Mouse (Mus musculus): Measurements from ENCODE around the gene Gm30083.
A peak's percentile ranks its signal among the peaks of the same experiment; 100 is the strongest.

Gene Gm30083

GRCm38 (mm10) chr14:34015063-34015462 lies at the start of gene Gm30083:
Gene Gm30083, minus strand, starts transcription at chr14:34015182.
- no peak for DNase-seq

GRCm38 (mm10) chr14:34052516-34052915 lies 37.5 kb upstream of the Gm30083 start, which contains the start of gene Antxrl:
Gene Antxrl, plus strand, starts transcription at chr14:34052707.
- DNase-seq = no peak

DNA sequence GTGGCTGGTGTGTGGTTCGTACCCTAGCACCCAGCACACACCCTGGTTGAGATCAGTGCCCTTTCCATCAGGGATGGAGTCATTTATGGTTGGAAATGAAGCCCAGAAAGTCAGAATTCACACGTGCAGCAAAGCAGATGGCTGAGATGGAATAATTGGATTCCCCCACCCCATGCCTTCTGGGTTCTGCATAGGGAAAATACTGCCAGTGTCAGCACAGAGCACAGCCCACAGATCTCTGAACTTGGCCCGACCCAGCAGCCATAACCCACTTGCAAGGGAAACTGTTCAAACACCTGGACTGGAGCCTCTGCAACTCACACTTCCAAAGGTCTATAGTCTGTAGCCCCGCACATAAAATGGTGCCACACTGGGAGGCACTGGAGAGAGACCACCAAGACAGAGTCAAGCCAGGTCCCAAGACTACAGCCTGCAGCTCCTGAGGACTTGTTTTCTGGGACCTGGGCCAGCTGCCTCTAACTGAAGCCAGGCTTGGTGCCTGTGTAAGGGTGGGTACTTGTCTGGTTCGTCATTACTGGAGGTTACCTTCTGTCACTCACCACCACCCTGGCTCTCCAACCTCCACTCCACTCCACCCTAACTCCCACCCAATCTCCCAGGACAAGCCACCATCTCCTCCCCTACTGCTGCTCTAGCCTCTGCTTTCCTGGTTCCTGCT lies 35.3 kb upstream of the Gm30083 start:
- no peak for DNase-seq

GRCm38 (mm10) chr14:34043341-34043740 lies 28.4 kb upstream of the Gm30083 start:
- no peak for DNase-seq

GRCm38 (mm10) chr14:34041241-34041640 lies 26.3 kb upstream of the Gm30083 start:
- DNase-seq = no peak

GRCm38 (mm10) chr14:34033841-34034610 lies 19.0 kb upstream of the Gm30083 start:
- DNase-seq = no peak

DNA sequence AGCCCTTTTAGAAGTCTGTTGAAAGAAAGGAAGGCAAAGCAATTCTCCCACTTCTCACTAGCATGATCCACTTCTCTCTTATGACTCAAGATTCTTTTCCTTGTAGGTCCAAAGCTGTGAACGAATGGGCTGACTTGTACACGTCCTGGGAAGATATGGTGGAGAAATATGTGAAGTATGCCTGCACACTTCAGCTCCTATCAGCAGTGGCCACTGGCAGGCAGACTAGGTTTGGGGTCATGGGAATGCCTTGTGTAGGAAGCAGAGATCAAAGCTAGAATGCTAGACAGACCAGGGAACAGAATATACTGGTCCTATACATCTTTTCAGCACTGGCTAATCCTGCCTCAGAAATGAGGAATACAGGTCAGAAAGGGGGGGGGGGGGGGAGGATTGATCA lies 11.7 kb upstream of the Gm30083 start:
- DNase-seq = no peak

DNA sequence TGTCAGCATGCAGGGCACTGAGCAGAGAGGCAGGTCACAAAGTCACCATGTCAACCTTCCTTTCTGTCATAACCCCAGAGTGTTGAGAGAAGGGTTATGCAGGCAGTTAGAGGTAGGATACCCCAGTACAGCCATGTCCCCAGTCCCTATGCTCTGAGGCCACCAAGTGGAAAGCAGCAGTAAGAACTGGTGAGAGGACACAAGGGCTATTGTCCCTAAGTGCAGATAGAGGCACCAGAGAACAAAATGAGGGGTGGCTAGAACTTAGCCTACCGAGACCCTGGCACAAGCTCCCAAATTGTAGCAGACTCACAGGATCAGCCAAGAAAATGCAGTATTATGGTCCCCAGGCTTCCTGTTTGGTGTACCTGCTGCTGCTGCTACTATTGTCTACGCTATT lies 2.0 kb upstream of the Gm30083 start:
- no peak for DNase-seq

DNA sequence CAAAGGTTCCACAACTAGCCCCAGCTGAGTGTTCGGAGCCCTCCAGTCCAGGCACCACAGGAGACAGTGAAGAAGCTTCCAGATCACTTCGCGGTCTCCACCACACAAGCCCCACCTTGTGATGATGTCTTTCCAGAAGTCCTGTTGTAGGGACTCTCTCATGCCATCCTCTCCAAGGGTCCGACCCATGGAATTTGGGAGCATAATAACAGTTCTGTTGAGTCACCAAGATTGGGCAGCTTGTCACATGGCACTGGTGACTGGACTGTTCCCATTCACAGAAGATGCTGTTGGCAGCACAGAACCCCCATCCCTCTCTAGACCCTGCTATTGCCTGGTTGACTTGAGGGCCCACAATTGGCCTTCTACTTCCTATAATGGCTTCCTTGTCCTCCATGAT lies 1.4 kb upstream of the Gm30083 start, which contains the start of gene Gm5460:
Gene Gm5460, plus strand, starts transcription at position 378 of the 400 bp plus-strand sequence.
- DNase-seq = no peak

DNA sequence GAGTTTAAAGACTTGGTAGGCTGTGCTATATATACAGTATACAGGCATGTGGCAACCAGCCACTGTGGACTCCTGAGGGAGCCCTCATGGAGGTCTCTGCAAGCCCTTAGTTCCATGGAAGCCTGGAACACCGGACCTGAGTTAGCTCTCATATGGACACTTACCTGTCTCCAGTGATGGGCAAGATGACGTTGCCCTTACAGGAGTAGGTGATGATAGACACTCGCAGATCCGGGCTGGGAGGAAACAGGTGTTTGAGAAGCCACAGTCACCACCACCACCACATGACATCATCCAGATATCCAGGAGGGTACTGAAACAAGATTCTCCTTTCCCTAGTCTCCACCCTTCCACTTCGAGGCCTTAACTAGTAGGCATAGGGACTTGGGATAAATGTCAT lies 12.6 kb downstream of the Gm30083 start:
- no peak for DNase-seq

DNA sequence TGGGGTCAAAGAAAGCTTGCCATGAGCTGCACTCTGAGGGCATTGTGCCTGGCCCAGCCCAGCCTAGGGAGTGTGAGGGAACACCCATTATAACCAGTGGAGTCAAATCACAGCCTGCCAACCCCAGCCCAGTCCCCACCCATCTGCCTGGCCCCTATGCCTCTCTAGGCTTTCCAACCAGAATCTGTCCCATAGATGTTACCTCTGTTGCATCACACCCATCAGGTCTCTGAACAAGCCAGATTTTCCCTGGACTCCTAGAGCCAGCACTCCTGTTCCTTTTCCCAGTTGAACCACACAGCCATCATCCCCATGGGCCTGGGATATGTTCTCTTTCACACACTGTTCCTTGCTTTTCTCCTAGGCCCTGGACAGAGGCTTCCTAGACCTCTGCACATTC lies 13.5 kb downstream of the Gm30083 start:
- no peak for DNase-seq

- DNase-seq = no peak
Measured at GRCm38 (mm10) chr14:34000076-34000475, 14.9 kb downstream of the Gm30083 start.

DNA sequence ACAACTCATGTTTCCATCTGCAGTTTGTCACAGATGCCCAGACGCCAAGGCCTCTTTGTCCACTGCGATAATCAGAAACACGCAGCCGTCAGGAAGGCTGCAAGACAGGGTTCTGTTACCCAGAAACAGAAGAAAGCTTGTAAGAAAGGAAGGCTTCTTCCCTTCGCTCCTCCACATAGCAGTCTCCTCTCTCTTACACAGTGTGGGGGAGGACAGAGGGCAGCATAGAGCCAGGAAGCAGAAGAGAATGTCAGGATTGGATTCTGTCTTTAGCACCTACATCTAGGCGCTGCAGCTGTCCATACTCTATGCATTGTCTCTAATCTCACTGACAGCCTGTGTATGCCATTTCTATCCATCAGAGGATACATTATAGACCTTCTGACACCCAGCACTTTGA lies 17.6 kb downstream of the Gm30083 start:
- DNase-seq = no peak

DNA sequence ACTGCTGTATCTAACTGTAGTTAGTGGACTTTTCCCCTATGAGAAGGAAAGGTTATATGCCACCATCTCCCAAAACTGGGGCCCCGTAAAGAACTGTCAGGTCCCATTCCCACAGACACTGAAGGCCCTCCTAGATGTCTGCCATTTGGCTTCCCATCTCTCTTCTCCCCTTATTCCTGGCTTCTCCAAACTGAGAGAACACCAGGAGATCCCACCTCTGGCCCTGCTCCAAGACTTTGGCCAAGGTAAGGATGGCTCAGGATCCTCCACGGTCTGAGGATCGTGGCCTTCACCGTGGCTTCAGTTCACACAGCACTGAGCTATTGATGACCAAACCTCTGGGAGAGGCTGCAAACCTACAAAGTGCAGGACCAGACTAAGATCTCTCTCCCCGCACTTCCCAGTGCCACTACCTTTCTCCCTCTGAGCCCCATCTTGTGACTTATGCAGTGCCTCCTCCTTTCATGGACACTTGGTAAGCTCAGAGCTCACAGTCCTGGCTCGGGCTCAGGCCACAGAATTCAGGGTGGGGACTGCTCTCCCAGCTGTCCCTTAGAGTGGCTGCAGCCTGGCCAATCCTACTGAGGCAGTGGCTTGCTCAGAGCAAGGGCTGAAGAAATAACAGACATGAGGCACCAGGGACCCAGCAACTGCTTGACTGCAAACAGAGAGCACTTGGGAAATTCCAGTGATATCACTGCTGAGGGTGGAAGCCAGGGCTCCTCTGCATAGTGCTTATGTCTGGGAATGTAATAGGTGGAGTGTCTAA lies 21.3 kb downstream of the Gm30083 start:
- no peak for DNase-seq

GRCm38 (mm10) chr14:33993051-33993450 lies 21.9 kb downstream of the Gm30083 start:
- no peak for DNase-seq

DNA sequence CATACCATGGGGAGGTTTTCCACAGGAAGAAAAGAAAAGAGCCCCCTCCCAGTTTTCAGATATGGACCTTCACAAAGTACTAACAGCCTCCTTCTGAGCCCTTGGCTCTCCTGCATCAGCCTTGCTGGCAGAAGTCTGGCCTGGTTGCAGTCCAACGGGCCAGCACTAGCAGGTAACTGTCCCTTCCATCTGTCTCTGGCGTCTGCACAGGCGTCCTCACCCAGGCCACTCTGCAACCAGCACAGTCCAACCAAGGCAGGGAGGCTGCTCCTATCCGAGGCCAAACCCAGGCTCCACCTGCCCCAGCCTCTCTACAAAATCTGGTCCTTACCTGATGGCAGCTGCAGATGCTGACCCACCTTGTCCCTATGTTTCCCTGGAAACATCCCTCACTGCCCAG lies 23.0 kb downstream of the Gm30083 start:
- DNase-seq = no peak

DNA sequence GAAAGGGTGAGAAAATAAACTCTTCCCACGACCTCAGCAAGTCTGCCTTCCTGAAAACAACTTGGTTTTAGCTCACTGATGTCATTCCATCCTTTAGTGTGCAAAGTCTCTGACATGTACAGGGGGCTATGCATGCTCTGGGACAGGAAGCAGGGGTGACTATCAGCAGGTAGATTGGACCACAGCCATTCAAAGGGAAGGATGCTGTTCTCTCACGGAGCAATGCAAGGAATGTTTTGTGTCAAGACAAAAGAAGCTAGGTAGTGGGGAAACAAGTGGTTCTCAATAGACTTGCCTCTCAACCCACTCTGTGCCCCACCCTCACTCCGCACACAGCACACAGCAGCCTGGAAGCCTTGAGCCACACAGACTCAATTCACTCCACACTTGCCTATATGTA lies 25.8 kb downstream of the Gm30083 start:
- DNase-seq = no peak

DNA sequence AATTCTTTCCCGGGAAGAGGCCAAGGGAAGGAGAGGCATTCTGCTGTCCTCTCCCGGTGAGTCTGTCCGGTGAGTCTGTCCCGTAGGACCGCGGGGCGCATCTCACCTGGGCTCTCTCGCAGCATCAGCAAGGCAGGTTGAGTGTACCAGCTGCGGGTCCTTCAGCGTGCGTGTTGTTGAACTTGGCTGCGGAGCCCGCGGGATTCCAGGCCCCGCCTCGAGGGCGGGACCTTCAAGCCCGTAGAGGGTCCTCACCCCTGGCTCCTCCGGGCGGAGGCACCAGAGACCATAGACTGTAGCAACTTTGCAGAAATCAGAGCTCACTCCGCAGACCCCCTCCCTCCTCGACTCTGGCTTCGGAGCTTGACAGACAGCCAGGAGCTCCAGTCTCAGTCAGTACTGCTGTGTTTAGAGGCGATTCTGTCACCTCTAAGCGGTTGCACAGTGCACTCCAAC lies 36.4 kb downstream of the Gm30083 start, which contains the start of gene Zfp488:
Gene Zfp488, minus strand, starts transcription at position 161 of the 456 bp plus-strand sequence.
- peak; percentile 27 to 33 for DNase-seq

GRCm38 (mm10) chr14:33977748-33978147 lies 37.2 kb downstream of the Gm30083 start:
- no peak for DNase-seq

- no peak for DNase-seq
Measured at GRCm38 (mm10) chr14:33974752-33975151, 40.2 kb downstream of the Gm30083 start.

DNA sequence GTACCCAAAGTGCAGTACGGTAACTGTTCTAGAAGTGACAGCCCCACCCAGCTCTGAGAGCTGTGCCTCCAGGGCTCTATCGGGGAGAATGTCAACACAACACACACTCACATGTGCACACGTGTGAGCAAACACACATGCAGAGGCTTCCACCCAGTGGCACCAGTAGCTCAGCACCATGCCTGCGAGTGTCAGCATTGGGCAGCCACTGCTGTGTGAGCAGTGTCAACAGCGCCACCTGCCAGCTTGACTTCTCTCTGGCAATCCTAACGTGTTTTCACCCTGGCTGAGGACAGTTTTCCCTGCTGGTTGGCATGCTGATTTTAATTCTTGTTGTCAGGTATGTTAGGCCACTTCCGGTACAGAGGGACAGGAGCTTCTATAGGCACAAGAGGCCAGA lies 42.3 kb downstream of the Gm30083 start:
- peak; percentile 35 to 37 for DNase-seq

DNA sequence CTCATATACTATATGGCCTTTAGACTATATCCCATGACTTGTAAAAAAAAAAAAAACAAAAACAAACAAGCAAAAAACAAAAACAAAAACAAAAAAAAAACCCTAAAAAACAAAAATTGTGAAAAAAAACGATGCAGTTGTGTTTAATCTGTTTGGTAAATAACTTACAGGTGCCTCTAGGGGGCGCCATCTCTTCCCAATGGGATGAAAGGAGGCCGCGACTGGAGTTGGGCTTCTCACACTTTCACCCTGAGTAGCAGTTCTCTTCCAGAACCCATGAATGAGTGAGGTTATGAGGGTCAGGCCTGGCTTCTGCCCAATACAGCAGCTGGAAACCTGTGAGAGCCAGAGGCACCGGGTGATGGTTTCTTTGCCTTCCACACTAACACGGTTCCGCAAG lies 49.3 kb downstream of the Gm30083 start:
- DNase-seq = no peak

GRCm38 (mm10) chr14:33959341-33959740 lies 55.6 kb downstream of the Gm30083 start:
- DNase-seq = peak; percentile 61 to 64

Measured in kidney, postnatal 4 days (tissue).